Comparison of ENCODE assay signal across 8 mouse cellular contexts in genomic region chr13:8870510-8871313, GRCm38 (mm10). TPM values are rescaled to one million over a fixed set of nuclear protein-coding genes. Genes with fewer than 3 reads are reported as not detected.
DNase-seq lines count a peak whose midpoint lies in the region; ATAC-seq lines count a peak whose summit lies in the region.

No protein-coding gene starts in this region.

- peak; percentile 98 for DNase-seq in ZHBTc4 (ENCODE audit: low read depth, low spot score)
- peak; percentile 82 to 86 for DNase-seq in gastrocnemius, adult 8-10 months (ENCODE audit: low spot score in 2 of 2)
- DNase-seq in induced T-regulatory cell, adult 2 months (ENCODE audit: low read depth) = peak; percentile 95
- DNase-seq in left cerebral cortex, adult 9 months (ENCODE audit: low spot score in 2 of 2) = peak; percentile 79 to 91
- peak; percentile 87 for DNase-seq in right cerebral cortex, postnatal 14 days
- peak; percentile 80 to 88 for DNase-seq in urinary bladder, postnatal 36 days (ENCODE audit: low spot score in 2 of 2)

- ATAC-seq in common myeloid progenitor, adult 5-6 weeks (replicated peaks; ENCODE audit: low read depth, poor library complexity, severe bottlenecking) = peak; percentile 83
- ATAC-seq in megakaryocyte progenitor cell, adult 5-6 weeks (replicated peaks; ENCODE audit: poor library complexity) = peak; percentile 76

RNA-seq across cellular contexts. Expression of gene Wdr37, which starts 1.0 kb away (rescaled TPM):
- 25.0 and 29.4 TPM in 2 replicates for total RNA-seq in common myeloid progenitor, adult 5-6 weeks (2017)
- 10 to 100 TPM; 27.4 to 33.8 (median 29.9) TPM for total RNA-seq in gastrocnemius, adult 8-10 months (2022)
- 19.4 and 20.0 TPM in 2 replicates for total RNA-seq in megakaryocyte progenitor cell, adult 5-6 weeks (2015)
- 16.7 and 18.1 TPM in 2 replicates for total RNA-seq in megakaryocyte progenitor cell, adult 5-6 weeks (2017)

RNA-seq across cellular contexts. Expression of gene Idi1, which starts 14.6 kb away (rescaled TPM):
- total RNA-seq in common myeloid progenitor, adult 5-6 weeks (2017) = 35.2 and 42.3 TPM in 2 replicates
- 1 to 10 TPM; 5.3 to 6.8 (median 5.6) TPM for total RNA-seq in gastrocnemius, adult 8-10 months (2022)
- total RNA-seq in megakaryocyte progenitor cell, adult 5-6 weeks (2015) = 33.1 and 33.4 TPM in 2 replicates
- total RNA-seq in megakaryocyte progenitor cell, adult 5-6 weeks (2017) = 24.1 and 27.9 TPM in 2 replicates

Comparison
In these comparisons a context has a peak if more than half of its experiments do, and no peak if none do; other contexts are left out.
1. Peak in every context shown above with its lines: DNase-seq and ATAC-seq.